Mouse (Mus musculus) lung, postnatal 0 days (tissue): ENCODE data around the gene Eif4h.

Experiments
- CTCF ChIP-seq: IDR thresholded peaks from 2 replicates; pipeline ENCODE4 v1.5.1; 2016; ENCODE audit warnings: antibody characterized with exemption, mild to moderate bottlenecking
- EP300 ChIP-seq: IDR thresholded peaks from 2 replicates; pipeline ENCODE4 v1.6.1; 2016; ENCODE audit warnings: antibody characterized with exemption, mild to moderate bottlenecking, control low read depth

DNA sequence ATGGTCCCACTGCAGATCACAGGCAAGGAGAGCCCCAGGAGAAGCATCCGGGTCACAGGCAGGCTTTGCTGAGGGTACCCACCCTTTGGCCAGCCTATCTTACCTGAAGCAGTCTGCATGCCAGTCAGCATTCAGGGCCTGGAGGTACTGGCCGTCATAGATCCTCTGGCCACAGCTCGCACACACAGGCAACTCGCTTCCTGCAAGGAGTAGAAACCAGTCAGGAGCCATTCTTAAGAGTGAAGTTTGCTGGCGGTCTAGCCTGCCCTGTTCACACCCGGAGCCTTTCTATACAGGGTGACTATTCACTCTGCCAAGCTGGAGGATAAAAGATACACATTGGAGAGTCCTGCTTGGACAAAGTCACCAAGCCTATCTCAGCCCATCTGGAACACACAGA is 47.3 kb upstream of the Eif4h start:
- no peak for TF ChIP-seq CTCF
- TF ChIP-seq EP300 = no peak
